Mouse (Mus musculus): ENCODE measurements around the gene Emp2. TPM values are rescaled to one million over a fixed set of nuclear protein-coding genes. Genes with fewer than 3 reads are reported as not detected.

Gene Emp2
- total RNA-seq (2021): 1 to 10 TPM; 5.5 to 8.4 TPM
- long read RNA-seq, experiment 1, transcript Emp2-201 (5 exons, 3,440 nt): major isoform, 14 of 18 reads
- long read RNA-seq, experiment 1, partial matches to known transcripts: 0 of 18 reads
- long read RNA-seq, experiment 1, other reads (novel, unspliced or antisense): 4 of 18 reads
- long read RNA-seq, experiment 2, transcript Emp2-201 (5 exons, 3,440 nt): major isoform, 9 of 12 reads
- long read RNA-seq, experiment 2, partial matches to known transcripts: 0 of 12 reads
- long read RNA-seq, experiment 2, other reads (novel, unspliced or antisense): 3 of 12 reads

DNA sequence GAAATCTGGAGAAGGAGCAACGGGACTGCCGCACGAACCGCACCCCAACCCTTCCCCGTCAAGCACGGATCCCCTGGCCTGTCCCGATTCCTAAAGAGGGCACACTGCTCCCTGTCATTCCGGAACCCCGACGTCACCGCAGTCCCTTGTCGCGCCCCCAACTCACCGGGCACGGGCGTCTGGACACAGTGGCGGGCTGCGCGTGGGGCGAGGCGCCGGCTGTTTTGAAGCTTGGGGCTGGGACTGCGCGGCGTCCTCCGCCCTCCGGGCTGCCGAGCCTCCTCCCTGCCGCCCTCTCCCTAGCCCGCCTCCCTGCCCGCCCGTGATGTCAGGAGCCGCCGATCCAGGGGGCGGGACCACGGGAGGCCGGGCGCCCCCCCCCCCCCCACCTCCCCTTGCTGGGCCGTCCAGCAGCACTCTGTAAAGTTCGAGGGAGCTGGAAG, at the start of gene Emp2:
Emp2 (minus strand) TSS at position 323 of the 443 bp plus-strand sequence.
- peak; percentile 46 to 57 for DNase-seq (ENCODE audit: low spot score in 2 of 2)

DNA sequence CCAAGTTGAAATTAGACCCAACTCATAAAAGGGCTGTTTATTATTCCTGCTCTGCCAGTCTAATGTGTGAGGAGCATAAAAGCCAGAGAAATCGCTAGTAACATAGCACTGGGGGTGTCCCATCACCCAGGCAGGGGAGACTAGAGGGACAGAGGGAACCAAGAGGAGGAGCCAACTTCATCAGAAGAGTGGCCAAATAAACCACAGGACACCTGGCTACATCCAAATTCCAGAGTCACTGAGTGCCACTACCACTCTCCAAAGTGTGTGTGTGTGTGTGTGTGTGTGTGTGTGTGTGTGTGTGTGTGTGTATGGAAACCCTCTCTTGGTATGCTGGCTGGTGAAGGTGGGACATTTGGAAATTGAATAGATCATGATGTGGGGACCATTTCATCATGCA, 49.3 kb upstream of the Emp2 start:
- no peak for DNase-seq (ENCODE audit: low spot score in 2 of 2)

DNA sequence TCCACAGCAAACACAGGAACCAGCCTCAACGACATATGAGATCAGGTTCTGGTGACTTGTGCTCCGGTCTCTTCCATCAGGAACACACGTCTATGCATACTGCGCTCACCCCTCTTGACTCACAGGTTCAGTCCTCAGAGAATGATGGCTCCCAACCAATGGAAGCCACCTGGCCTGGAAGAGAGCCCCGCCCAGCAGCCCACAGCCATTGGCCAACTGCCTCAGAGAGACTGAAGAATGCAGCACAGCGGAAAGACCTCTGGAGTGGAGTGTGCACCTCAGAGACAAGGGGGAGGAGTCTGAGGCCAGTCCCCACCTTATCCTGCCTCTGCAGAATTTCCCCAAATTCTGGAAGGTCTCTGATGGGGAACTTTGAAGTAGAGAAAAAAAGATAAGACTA, 45.5 kb upstream of the Emp2 start:
- no peak for DNase-seq (ENCODE audit: low spot score in 2 of 2)

DNA sequence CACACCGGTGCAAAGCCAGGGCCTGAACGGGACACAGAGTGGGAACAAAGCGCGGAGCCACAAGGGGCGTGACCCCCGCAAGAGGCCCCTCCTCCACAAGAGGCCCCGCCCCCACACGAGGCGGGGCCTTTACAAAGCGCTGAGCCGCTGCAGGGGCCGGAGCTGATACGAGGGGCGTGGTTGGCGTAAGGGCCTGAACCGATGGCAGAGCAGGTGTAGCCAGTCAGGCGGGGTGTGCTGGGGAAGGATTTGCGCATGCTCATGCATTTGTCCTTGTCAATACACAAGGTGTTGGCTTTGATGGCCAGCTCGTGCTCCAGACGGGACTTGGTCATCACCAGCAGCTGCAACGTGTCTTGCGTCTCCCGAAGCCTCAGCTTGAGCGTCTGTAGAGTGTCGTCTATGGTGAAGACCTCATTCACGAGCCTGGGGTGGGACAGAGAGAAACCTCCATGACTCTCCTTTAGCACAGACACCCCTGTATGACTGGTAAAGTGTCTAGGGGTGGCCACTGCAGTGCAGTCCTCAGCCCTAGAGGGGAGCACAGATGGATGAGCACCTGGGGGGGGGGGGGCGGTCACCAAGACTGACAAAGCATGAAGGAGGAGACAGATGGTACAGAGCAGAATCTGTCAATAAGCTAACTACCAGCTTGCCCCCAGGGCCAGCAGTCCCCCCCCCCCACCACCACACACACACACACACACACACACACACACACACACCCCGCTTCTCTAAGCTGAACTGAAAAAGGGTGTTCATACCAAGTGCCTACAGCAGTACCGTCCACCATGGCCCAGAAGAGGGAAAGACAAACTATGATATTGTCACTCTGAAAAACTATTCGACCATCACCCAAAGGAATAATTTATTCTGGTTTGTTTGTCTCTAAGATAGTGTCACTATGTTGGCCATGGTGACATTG, 44.5 kb upstream of the Emp2 start:
- DNase-seq (ENCODE audit: low spot score in 2 of 2): no peak

DNA sequence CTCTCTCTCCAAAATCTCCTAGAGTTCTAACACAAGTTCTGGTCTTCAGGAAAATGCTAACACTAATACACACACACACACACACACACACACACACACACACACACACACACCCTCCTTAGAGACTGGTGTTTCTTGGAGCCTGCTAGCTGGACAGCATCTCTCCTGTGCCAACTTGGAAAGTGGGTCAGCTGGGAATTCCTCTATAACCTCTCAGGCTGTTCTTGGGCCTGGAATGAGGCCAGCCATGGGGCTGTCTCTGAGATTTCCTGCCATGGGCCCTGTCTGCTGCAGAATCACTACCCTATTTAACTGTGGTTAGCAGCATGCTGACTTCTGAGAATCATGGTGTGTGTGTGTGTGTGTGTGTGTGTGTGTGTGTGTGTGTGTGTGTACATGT, 41.2 kb upstream of the Emp2 start:
- no peak for DNase-seq (ENCODE audit: low spot score in 2 of 2)

DNA sequence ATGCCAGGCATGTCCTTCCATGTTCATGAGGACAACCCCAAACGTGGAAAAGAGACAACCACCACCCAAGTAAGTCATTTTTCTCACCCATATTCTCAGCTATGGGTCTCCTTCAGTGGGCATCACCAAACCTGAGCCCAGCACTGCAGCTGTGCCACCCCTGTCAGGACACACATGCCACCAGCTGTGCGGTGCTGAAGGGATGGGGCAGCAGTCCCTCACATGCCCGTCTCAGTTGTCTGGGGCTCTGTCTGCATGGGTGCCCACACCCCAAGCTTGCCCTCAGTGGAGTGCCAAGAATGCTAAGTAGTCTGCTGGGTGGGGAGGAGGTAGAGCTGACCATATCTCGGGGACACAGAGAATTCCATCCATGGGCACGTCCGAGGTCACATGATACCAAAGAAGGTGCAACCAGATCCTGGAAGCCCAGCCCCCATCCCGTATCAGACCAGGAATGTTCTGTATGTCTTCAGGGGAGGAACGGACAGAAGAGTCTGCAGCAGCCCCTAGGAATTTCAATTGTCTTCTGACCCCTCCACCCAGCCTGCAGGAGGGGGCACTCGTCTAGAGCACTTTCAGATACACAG, 37.4 kb upstream of the Emp2 start:
- no peak for DNase-seq (ENCODE audit: low spot score in 2 of 2)

DNA sequence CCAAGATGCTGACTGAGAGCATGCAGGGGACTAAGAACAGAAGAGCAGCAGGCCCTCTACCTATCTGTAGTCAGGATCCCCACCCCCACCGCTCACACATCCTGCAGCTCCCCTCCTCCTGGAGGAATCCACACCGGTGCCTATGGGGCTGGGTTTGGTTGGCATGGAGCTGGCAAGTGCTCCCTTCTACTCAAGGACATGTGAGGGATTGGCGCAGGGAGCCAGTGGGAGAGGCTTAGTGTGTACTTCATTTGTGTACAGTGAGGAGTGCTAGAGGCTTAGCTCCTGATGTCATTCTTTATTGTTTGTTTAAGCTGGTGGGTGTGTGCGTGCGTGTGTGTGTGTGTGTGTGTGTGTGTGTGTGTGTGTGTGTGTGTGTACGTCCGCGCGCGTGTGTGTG, 36.1 kb upstream of the Emp2 start:
- no peak for DNase-seq (ENCODE audit: low spot score in 2 of 2)

DNA sequence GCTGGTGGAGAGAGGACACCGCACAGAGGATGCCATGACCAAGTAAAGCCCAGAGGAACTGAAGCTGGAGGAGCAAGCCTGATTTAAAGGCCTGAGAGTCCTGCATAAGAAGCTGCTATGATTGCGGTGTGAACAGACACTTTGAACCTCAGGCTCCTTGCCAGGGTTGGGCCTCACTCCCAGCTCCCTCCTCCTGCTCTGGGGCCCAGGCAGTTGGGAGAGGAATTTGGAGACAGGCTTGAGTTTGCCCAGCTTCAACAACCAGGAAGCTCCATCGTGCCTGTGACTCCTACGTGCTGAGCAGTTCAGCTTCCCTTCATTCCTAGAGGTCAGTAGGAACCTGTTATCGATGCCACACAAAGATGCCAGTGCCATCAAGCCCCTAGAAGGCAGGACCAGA, 35.7 kb upstream of the Emp2 start:
- no peak for DNase-seq (ENCODE audit: low spot score in 2 of 2)

DNA sequence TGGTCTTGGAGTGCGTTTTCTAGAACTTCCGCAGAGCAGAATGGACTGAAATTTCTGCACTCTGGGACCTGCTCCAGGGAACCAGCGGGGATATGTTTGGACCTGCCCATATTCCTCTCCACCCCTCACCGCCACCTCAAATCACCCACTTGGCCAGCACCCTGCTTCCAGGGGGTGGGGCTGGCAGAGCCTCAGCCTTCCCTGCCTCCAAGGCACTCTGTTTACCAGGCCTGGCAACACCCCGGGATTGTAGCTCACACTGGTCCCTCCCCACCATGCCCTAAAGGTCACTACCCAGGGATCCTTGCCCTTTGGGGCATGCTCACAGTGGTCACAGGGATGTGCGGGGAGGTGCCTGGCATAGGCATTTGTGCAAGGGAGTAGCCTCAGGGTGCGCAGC, 33.8 kb upstream of the Emp2 start:
- DNase-seq (ENCODE audit: low spot score in 2 of 2): no peak

DNA sequence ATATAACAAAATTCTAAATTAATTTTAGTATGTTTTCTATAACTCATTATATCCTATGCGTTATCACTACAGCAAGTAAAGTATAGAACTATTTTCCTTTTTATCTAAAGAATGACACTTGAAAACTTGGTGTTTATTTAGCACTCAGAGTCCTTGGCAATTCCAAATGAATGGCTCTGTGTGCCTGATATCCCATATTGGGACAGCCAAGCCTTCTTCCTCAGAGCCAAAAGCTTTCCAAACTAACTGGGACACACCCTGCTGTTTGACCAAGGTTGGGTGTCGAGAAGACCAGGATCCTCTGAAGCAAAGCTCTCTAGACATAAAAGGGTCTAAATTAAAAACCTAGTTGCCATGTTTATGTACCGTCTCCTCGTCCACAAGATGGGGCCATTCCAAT, 27.3 kb upstream of the Emp2 start:
- DNase-seq (ENCODE audit: low spot score in 2 of 2): no peak

DNA sequence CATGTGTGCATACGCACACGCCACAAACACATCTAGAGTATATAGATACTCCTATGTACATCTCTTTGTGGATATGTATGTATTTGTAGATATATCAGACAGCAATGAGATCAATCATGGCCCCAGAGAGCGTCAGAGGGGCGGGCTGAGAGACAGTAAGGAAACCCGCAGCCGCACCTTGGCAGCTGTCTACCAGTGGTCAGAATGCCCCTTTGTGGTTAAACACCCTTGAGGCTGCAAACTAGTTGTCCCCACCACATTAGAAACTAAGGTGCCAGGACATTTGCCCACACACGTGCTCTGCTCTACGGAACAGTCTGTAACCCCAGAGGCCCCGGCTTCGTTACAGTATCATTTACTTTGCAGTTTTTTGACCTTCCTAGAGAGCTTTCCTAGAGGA, 26.2 kb upstream of the Emp2 start:
- no peak for DNase-seq (ENCODE audit: low spot score in 2 of 2)

DNA sequence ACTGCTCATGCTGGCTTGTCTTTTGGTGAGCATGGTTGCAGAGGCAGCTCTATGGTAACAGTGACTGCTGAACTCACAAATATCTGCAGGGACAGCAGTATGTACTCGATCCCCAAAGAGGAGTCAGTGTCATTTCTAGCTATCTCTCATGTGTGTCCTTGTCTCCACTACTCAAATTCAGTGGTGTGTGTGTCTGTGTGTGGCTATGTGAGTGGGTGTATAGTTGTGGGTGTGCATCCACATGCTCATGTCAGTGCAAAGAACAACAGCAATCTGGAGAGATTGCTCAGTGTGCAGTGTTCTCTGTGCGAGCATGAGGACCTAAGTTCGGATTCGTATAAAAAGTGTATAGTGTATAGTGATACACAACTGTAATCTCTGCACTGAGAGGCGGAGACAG, 24.8 kb upstream of the Emp2 start:
- DNase-seq (ENCODE audit: low spot score in 2 of 2): no peak

DNA sequence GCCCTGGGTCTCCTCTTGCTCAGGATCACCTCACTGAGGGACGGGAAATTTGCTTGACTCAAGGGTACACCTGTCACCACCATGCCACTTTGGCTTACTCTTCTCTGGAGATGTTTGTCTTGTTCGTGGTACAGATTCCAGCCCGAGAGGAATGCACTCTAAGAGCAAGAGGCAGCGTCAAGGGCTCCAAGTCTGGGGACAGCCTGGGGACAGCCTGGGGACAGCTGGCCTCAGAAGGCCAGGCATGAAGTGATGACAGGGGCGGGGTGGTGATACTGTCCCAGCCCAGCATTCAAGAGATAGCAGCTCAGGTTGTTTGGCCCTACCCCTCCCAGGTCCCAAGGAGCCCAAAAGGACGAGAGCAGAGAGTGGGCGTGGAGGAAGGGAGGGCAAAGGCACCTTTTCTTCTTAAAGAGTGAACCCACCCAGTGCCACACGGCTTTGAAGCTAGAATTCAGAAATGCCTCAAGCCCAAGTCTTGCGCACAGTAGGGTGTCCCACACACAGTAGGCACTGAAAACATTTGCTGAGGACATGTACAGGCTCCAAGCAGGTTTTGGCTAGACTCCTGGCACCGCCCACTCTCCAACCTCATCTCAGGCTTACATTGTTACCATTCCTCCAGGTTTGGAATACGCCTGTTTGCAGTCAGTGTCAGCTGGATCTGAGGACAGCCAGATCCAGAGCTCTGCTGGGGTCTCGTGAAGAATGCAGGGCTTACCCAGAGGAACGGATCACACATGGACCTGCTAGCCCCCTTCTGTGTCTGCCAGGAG, 23.8 kb upstream of the Emp2 start:
- no peak for DNase-seq (ENCODE audit: low spot score in 2 of 2)

DNA sequence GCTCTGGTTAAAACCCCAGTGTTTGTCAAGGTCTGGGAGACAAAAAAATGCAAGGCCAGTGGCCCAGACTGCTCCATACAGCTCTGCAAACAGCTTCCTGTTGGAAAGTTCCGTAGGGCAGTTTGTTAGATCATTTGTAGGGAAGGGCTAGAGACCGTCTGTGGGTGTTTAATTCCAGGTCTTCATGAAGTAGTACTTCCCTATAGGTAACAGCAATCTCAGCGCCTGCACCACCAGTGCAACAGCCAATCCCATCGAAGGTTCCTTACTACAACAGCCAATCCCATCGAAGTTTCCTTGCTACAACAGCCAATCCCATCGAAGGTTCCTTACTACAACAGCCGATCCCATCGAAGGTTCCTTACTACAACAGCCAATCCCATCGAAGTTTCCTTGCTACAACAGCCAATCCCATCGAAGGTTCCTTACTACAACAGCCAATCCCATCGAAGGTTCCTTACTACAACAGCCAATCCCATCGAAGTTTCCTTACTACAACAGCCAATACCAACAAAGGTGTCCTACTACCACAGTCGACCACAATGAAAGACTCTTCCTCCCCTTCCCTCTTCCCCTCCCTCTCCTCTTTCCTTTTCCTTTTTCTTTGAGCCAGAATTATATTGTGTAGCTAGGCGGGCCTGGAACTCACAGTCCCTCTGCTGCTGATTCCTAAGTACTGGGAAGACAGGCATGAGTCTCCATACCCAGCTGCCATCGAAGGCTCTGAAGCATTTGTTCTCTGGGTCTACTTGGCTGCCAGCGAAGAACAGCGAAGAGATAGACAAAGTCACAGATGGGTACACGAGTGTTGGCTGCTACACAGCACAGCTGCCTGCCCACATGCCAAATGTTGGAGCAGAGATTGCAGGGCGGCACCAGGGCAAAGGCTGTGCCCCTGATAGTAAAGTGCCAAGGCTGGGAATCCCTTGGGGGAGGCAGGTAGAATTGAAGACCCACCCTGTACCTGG, 23.0 kb upstream of the Emp2 start:
- DNase-seq (ENCODE audit: low spot score in 2 of 2): no peak

DNA sequence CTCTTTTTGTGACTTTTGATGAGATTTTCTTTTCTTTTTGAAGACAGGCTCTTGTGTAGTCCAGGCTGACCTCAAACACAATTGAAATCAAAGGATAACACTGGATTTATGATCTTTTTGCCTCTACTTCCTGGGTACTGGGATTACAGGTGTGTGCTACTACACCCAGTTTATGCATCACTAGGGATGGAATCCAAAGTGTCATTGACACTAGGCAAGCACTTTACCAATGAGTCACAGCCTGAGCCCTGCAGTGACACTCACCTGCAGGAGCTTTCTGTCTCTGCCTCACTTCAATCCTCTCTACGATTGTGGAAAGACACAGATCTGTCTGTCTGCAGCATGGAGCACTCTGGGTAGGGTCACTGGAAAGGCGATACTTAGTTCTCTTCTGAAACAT, 22.2 kb upstream of the Emp2 start:
- DNase-seq (ENCODE audit: low spot score in 2 of 2): no peak

DNA sequence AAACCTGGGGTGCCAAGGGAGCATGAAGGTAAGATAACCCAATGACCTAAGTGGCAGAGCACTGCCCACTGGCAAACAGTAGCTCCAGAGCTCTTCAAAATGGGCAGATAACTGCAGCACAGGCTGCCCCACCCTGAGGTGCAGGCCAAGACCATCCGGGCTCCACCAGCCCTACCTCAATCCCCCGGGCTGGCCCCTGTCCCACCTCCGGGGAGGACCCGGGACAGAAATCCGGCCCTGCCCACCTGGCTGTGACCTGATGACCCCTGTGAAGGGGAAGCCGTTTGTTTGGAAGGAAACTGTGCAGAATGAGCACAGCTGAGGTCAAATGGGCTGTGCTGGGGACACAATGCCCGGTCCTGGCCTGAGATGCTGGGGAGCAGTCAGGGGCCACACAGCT, 19.0 kb upstream of the Emp2 start:
- no peak for DNase-seq (ENCODE audit: low spot score in 2 of 2)

DNA sequence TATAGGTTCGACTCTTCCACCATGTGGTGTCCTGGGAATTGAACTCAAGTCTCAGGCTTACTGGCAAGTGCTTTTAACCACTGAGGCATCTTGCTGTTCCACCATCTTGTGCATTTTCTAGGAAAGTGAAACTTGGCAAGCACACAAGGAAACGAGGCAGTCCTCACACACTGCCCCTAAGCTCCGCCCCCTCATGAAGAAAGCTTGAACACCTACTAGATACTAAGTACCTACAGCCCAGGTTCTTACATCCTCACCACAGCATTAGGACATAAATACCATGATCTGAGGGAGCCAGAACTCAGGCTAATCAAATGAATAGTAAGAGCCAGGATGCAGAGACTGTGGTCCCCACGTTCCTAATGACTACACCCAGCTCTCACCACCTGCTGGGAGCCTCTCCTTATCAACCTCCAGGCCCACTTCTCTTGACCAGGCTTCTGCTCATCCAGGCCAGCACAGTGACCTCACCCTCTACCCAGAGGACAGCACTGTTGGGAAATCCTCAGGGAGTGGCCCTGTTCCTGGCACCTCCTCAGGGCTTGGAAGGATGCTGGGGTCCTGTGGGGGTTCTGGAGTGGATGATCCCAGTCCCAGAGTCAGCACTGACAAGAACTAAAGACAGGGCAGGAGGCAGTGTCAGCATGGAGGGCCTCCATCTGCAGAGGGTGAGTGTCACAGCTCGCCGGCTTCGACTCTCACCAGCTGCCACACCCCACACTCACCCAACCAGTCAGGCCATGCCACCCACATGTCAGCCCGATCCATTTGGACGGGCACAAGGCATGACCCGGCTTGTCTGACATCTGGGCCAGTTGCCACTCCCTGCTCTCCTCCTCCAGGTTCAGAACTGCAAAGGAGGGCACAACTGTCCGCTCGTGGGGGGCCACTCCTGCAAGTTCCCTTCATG, 17.1 kb upstream of the Emp2 start:
- no peak for DNase-seq (ENCODE audit: low spot score in 2 of 2)

DNA sequence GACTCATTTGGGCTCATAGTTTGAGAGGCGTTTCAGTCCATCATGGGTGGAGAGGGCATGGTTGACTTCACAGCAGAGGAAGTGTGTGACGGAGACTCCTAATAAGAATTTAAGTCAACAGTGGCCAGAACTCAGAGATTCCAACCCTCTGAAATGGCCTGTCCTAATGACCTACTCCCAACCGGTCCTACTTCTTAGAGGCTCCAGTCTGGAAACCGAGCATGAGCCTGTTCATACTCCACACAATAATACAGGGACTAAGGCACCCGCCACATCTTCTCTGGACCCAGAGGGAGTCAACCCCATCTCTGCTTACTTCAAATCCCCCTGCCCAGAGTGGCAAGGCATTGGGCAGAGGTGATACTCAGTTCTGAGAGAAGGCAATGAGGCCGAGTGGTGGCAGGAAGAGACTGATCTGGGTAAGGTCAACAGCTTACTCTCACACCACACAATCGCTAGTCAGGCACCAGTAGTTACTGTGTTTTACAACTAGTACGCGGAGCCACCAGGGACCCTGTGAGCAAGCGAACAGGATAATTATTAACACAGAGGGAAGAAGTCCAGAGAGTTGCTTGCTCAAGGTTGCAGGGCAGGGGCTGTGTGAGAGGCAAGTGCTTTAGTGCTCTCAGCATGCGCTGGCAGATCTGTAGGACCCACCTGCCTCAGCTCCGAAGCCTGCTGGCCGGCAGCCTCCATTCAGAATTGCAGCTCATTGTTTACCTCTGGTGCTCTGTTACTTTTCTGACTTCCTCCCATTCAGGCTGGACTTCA, 14.0 kb upstream of the Emp2 start:
- DNase-seq (ENCODE audit: low spot score in 2 of 2): no peak

Data from adrenal gland, adult 18-20 months (tissue).